In genomic region chr3:32644751-32645150, GRCm38 (mm10) we compare ENCODE assay signal across 12 mouse cellular contexts.
"Had no signal": no experiment of that assay in that cellular context is flagged by ENCODE, and none has a peak within 500 bp of the region (broad histone marks: within the 10 kb centered on the region; RNA-seq: fewer than 3 reads in every experiment).

No protein-coding gene starts in this region.

- DNase-seq: left cerebral cortex, postnatal 4 days; liver; liver, embryonic 13.5 days; liver, postnatal 0 days; lung, adult 18-20 months; lung, adult 2 months; lung, embryonic 14.5 days; lung, postnatal 10 days; lung, postnatal 14 days; lung, postnatal 36 days; lung, postnatal 4 days; midbrain, embryonic 14.5 days had no signal
